Mouse (Mus musculus) lung, postnatal 14 days (tissue): ENCODE measurements around the gene Cd164.

Experiments
- DNase-seq: peaks from one replicate; pipeline ENCODE4 v3.0.0; 2021

The Cd164 gene

DNA sequence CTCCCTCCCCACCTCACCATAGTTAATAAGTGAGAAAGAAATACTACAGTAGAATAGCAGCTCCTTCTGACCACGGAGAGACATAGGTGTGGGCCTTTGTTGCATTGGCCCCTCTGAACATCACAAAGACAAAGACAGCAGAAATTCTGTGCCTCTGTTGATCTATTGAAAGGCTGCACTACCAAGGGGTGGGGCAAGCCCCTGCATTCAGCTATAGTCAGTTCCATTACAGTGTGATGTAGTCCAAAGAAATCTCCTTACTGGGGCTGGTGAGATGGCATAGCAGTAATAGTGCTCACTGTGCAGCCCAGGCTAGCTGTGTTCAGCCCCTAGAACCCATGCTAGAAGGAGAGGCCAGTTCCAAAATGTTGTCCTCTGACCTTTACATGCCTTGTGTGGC is 14.2 kb upstream of the Cd164 start:
- no peak for DNase-seq

DNA sequence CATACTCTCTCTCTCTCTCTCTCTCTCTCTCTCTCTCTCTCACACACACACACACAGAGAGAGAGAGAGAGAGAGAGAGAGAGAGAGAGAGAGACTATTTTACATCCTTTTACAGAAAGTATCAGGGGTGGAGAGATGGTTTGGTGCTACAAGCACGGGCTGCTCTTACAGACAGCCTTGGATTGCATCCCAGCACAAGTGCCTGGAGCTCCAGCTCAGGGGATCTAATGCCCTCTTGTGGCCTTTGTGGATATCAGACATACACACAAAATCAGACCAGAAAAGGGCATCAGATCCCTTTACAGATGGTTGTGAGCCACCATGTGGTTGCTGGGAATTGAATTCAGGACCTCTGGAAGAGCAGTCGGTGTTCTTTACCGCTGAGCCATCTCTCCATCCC is 13.8 kb upstream of the Cd164 start:
- DNase-seq = peak; percentile 78

DNA sequence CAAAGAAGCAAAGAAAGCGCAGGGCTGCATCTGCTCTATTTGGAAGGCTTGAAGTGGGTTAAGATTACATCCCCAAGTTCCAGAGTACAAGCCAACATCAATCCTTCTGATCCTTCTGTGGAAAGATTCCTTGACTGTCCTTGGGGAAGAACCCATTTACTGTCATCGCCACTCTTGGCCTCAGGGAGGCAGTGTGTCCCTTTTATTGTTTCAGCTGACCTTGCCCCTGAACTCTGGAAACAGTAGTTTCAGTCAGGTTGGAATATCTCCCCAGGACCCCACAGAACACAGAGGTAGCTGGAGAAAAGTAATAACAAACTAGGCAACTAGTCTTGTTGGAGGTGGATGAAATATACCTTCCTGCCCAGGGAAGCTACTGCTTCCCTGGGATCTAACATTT is 10.1 kb upstream of the Cd164 start:
- peak; percentile 42 for DNase-seq

DNA sequence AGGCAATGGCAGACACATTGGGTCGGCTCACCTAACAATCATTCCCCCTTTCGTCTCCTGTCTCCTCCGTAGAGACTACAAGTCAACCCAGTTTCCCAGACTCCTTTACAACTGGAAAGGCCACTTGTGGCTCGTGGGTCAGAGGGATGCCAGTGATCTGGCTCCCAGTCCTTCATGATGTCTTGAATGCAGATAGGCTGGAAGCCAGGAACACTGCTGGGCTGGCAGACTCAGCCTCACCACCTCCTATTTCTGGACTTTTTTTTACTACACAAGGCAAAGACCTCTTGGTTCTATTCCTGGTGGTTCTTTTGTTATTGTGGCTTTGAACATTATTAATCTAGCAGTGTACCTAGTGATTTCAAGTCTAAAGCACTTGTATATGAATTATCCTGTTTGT is 4.9 kb upstream of the Cd164 start:
- no peak for DNase-seq

DNA sequence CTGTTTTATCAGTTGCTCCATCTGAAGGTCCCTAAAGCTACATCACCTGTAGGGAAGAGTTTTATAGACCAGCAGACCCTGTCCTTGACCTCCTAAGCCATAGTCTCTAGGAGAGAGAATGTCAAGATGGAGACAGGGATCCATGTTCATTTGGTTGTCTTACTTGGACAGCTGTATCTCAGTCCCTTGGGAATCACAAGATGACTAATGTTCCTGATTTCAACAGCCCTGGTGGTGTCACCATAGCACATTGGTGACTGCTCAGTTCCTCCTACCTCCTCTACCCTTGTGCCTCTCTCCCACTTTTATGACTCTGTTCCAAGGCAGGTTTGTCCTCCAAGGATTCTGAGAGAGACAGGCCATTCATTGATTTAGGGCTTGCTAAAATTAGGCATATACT is 4.3 kb upstream of the Cd164 start:
- DNase-seq = no peak

DNA sequence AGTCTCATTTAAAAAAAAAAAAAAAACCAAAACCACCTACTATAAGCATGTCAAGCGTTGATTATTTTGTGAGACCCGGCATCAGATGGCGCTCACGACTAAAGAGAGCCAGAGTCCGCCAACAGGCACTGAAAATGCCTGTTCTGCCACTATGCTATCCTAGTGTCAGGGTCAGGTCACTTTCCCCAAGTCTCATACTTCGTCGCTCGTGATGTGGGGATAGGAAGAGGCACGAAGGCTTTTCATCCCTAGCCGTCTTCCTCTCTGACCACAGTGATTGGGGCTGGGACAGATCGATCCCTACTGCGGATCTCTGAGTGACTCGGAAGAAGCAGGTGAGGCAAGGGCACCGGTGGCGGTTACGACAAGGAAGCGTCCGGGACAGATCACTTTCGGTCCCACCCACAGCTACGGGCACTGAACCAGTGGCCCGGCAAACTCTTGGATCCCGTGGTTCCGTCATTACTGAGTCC is 670 bp upstream of the Cd164 start:
- DNase-seq = peak; percentile 69

DNA sequence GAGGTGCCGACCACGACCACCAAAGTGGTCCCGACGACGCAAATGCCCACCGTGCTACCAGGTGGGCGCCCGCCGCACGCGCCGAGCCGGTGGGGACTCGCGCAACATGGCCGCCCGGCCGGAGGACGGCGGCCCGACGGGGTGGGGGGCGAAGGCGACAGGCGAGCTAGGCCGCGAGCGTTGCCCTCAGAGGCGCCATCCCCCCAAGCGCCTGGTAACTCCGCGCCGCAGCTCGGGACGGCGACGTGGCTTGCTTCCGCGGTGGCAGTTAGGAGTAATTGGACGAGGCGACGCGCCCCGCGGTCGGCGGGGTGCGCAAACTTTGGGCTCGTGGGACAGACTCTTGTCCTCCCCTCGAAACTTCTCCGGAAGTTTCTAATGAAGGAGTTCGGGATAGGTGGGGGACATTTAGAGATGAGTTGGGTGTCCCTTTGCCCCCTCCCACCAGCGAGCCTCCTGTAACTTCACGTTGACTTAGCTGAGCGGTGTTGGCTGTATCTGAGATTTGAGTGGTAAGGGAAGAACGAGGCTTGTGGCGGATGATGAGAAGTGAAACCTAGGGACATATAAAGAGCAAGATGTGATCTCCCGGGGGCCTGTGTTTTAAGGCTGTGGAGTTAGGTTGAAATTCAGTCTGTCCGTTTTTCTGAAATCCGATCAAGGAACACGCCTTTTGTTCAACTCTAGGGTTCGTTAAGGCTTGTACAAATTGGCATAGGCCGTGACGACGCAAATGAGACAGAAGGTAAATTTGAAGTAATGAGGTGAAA is 611 bp downstream of the Cd164 start:
- peak; percentile 57 for DNase-seq

DNA sequence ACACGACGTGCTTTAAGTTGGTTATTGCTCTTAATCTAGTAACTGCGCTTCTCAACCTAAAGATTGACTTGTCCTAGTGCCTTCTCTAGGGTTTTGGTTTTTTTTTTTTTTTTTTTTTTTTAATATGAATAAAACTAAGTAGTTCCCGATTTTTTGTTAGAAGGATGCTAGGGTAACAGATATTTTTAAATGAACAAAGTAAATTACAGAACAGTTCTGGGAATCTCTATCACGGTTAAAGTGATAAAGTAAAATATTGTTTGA is 1.1 kb downstream of the Cd164 start:
- DNase-seq = no peak

DNA sequence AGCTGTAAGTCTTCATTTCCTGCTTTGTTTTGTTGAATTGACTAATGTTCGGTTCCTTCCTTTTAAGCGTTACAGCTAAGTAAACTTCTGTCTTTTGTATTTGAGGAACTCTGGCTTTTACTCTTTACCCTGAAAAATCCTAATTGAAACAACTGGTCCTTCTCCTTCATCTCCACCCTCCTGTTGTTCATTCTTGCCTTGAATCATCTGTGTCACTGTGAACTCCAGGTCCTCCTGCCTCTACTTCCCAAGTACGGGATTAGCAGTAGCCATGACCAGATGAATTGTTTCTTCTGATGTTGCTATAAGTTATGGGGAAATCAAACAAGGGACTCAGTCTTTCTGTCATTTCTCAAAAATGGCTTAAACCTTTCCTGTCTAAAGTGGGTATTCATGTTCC is 4.2 kb downstream of the Cd164 start:
- DNase-seq = no peak

DNA sequence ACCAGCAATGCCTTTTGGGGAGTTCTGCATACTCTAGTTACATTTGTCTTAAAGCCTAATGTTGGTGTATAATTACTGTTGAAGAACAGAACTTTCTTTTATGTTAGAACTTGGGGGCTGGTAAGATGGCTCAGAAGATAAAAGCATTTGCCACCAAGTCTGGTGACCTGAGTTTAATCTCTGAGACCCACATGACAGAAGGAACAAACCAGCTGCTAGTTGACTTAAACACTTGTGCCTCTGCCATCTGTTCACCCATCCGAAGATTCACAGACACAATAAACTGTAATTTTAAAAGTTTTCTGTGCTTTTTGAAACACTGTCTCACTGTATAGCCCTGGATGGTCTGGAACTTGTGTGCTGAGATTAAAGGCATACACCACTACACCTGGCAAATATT is 6.5 kb downstream of the Cd164 start:
- DNase-seq = no peak

DNA sequence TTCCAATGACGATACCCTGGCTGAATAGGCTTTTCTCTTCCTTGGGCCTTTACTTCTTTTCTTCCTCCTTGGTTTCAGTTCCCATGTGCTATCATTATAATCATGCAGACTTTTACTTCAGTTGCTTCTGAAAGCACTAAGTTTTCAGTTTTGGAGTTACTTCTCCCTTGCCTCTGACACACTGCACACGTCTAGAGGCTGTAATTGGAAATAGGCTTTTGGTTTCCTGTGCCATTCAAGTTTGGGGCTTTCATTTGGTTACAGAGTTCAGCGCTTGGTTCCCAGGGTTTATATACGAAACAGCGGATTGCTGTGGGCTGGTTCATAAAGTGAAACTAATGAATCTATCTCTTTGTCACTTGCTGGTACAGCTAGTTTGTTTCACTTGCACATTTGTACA is 10.8 kb downstream of the Cd164 start:
- no peak for DNase-seq

DNA sequence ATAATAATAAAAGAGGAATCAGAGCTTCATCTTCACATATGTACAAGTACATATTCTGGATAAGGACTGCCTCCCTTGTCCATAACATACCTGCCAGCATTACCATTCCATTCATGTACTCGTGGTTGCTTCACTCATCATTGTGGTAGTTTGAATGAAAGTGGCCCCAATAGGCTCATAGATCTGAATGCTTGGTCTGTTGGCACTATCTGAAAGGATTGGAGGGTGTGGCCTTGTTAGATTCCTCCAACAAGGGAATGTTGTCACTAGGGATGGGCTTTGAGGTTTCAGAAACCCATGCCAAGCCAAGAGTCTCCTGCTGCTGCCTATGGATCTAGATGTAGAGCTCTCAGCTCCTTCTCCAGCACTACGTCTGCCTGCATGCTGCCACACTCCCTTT is 16.8 kb downstream of the Cd164 start:
- DNase-seq = no peak

DNA sequence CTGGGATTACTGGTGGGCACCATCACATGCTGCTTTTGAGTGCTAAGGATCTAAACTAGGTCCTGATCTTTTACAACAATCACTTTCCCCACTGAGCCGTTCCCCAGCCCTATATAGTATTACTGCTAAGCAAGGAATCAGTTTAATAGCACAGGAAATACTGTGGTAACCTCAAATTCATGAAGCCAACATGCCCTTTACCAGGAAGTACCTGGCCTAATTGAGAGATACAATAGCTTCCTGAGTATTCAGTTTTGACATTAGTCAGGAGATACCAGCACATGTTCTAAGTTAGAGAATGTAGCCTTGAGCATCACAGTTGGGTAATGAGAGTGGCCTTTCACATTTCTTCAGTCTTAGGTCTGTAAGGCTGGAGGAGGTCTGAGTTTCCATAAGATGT is 17.5 kb downstream of the Cd164 start:
- DNase-seq = no peak

DNA sequence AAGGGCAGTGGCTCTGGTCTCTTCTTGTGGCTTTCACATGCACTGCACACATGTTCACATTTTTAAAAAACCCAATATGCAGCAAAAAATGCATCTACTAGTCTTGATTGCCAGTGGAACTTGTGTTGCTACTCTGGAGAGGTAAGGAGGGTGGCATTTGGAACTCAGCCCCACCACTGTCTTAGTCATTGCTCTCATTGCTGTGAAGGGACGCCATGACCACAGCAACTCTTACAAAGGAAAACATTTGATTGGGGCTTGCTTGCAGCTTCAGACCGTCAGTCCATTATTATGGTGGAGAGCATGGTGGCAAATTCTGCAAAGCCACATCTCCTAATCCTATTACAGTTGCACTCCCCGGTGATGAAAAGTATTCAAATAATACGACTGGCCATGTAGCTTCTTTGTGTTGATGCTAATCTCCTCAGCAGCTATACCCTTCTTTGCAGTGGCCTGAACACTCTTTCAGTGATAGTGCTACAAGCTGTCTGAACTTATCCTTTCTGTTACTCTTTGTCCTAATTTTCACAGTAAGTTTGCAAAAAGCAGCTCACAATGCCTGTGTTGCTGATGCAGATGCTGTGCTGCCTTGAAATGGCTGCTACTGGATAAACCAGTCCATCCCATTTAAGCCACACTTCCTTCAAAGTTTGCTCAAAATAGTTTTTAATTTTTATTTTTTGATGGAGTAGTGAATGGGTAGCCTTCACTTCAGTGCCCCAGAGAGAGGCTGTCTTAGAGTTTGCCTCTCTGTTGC is 18.2 kb downstream of the Cd164 start:
- DNase-seq = no peak

DNA sequence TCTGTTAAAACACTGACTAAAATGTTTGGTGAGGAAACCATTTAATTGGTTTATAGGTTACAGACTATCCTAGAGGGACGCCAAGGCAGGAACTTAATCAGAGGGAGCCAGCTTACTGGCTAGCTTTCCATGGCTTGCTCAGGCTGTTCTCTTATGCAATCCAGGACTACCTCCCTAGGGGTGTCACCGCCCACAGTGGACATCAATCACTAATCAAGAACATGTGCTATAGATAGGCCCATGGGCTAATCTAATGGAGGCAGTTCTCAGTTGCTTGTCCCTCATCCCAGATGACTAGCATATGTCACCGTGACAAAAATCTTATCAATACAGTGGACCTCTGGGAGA is 18.7 kb downstream of the Cd164 start:
- no peak for DNase-seq

DNA sequence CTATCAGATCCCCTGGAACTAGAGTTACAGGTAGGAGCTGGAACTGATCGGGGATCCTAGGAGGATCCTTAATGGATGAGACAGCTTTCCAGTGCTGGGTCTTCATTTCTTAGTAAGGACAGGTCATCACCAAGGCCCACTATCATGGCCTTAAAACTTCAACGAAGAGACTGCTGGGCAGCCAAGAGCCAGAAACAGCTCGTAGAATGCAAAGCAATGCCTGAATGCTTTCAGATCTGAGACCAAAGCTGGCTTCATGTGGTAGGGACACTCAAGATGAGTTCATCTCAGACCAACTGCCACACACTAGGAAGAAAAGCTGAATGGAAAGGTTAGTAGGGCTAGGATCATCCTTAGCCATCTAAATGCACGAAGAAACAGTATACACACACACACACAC is 19.8 kb downstream of the Cd164 start:
- DNase-seq = no peak

DNA sequence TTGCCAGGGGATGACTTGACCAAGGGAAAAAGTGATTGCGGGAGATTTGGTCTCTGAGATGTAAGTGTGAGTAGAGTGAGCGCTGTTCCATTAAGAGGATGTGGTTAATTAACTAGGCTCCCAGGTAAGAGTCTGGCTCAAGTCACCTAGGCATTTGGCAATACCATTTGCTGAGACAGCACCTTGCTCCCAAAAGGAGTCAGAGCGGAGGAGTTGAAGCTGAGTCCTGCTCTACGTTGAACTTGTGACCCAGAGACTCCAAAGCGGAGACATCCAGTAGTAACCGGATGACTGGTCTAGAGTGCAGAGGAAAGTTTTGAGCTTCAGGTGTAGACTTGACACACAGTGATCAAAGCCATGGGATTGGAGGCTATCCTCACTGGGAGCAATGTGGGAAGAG is 22.8 kb downstream of the Cd164 start:
- no peak for DNase-seq

DNA sequence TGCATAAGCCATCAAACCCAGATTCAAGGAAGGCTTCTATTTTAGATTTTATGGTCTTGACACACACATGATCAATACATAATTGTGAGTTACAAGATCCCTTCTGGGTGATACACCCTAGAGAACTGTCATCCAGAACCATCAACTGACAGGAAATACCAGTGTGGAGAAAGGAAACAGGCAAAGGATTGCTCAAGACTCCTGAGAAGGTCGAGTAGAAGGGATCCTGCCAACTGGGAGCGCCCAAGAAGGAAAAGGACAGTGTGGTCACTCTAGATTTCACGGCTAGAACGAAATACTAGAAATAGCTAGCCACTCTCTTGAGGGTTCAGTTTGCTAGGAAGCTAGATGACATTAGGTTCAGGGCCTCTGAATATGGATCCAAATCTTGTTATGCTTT is 24.2 kb downstream of the Cd164 start:
- DNase-seq = no peak

DNA sequence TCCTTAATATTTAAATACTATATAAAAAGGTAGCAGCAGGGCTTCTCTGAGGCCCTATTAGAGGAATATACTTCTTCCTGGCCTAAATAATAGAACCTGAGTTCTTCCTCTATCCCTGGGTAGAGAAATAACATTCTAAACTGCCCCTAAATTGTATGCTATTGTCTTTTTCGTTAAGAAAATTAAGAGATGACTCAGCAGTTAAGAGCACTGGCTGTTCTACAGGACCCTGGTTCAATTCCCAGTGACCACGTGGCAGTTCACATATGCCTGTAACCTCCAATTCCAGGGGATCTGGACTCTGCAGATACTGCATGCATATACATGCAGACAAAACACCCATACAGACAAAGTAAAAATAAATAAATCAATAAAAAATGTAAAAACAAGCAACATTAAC is 24.6 kb downstream of the Cd164 start:
- no peak for DNase-seq

DNA sequence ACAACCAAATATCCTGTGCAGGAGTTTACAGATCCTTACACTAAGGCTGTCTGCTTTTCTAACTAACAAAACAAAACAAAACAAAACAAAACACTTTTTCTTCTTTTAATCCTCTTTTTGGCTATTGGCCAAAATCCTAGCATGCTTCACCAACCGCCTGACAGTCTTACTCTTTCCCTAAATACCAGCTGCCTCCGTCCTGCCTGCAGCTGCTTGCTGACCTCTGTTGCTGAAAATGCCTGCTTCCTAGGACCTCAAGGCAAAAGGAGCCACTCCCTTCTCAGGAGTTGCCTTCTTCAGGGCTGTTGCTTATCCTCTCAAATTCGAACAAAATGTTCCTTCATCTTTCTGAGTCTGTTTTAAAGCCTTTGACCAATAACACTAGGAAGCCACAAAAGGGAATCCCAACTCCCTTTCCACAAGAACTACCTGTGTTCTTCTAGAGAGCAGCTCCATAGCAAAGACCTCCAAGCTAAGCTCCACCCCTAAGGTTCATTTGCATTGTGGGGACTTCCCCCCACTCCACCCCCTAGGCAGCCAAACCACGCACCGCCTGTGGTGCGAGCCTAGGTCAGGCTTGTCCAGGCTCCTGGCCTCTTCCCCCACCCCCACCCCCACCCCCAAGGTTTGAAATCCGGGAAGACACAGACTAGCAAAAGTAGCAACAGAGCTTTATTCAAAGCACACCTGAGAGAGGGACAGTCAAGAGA is 25.4 kb downstream of the Cd164 start:
- no peak for DNase-seq

DNA sequence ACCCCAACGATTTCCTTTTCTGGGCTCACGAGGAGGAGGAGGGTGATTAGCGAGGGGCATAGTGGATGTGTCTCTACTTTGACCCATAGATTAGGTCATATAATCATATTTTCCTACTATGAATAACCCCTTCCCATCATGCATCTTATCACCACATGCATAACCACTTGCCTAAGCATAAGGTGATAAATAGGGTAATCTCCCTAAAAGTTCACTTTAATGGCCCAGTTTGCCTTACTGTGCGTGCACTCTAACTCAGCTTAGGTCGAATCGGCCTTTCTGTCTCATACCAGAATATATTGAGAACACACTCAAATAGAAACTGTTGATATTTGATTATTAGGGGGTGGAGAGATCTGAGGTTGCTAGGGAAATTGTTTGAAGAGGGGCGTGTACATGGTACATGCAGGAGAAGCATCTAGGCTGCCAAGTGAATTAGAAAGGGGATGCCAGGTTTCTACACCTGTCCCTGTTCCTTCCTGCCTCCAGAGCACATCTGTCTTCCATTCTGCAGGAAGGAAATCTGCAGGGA is 26.1 kb downstream of the Cd164 start:
- no peak for DNase-seq

DNA sequence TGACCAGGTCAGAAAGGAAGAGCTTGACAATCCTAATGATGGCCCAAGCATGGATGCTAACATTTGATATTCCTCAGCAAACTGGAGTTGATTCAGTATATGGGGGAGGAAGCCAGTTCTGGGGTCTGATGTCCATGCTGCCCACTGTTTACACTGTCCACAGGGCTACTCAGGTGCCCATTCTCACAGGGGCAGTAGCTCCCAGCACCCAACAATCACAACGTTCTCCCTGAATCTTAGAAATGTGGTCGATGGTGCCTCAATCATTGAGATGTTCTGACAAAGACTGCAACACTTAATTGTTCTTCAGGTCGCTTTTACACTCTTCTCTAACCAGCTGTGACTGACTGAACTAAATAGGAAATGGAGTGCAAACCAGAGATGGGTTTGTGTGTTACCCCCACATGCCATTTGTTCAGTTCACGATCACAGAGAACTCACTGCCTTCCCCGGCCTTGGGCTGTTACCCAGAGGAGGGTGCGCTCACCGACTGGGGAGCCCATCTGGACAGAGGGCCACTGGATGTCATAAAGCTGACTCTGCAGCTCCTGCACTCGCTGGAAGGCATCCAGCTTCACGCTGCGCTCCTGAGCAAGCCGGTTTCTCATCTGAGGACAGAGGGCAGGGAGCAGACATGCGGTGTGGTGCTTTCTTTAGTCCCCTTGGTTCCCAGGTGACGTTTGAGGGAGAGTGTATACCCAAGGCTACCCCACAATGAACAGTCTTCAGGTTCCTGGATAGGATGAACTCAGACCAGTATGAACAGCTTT is 27.4 kb downstream of the Cd164 start:
- DNase-seq = no peak

DNA sequence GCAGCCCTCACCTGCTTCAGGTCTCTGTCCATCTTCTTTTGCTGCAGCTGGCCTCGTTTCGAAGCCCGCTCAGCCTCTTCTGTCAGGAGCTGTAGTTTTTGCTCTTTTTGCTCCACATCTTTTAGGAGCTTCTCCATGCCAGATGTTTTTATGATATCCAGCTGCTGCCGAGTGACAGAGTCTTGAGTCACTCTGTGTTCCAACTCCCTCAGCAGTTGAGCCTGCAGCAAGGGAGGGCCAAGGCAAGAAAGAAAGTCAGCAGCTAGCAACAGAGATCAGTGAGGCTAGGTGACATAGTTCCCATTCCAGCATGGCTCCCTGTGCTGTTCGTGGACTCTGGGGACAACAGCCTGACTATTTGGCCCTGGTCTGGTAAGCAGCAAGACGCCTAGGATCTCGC is 31.5 kb downstream of the Cd164 start:
- no peak for DNase-seq
